Mouse (Mus musculus): ENCODE data around the gene Smarca1.

DNA sequence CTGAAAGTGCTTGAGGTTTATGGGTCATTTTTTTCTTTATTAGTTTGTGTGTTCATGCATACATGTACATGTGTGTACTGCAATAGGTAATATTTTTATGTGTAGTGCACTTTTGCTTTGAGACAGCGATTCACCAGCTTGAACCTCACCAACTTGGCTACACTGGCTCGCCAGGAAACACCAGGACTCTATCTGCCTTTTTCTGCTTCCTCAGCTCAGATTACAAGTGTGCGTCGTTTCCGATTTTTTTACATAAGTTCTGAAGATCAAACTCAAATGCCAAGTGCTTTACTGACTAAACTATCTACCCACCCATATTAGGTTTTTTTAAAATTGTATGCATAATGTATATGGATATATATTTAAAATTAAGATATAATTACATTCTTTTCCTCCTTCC, 27.8 kb upstream of the Smarca1 start:
- TF ChIP-seq TAL1 (IDR thresholded peaks at IDR 0.05; ENCODE audit: low read length) = no peak
- TF ChIP-seq GATA1 (IDR thresholded peaks at IDR 0.05; ENCODE audit: low read length) = no peak
